Mouse (Mus musculus) macrophage (primary cell): ENCODE data around the gene Slu7. TPM values are rescaled to one million over a fixed set of nuclear protein-coding genes. Genes with fewer than 3 reads are reported as not detected.

Experiments
- H3K27ac ChIP-seq: fragments of 350-480 bp; formaldehyde crosslinking; 2 replicates; pipeline ENCODE4 v1.9.0; 2021
- H3K36me3 ChIP-seq: fragments of 350-480 bp; formaldehyde crosslinking; 2 replicates; pipeline ENCODE4 v1.9.0; 2021; ENCODE audit errors: inconsistent target
- H3K4me3 ChIP-seq: fragments of 350-480 bp; formaldehyde crosslinking; 2 replicates; pipeline ENCODE4 v1.9.0; 2021; ENCODE audit errors: inconsistent target
- H3K79me2 ChIP-seq: fragments of 350-480 bp; formaldehyde crosslinking; 2 replicates; pipeline ENCODE4 v1.9.0; 2021; ENCODE audit errors: inconsistent target
- WGBS: methylation state at CpG from one replicate; pipeline ENCODE4 v1.1.7; 2026; ENCODE audit warnings: inconsistent platforms; ENCODE audit not compliant: missing documents; 5-methylcytosine and 5-hydroxymethylcytosine counted together
- polyA plus RNA-seq: library from polyadenylated mRNA; stranded (reverse); fragments of 250-400 nt; gene quantifications from 3 replicates; pipeline ENCODE4 v1.2.4, GENCODE M21; 2018; ENCODE audit warnings: inconsistent platforms

Slu7 gene
- polyA plus RNA-seq, 1 experiment from 2014 or later: 90.8 TPM

- Histone ChIP-seq H3K79me2 (no peaks in the 10 kb centered on the region), H3K36me3 (no peaks in the 10 kb centered on the region), H3K27ac (no peak overlapping the region), H3K4me3 (no peak overlapping the region)
- 94% methylated on average over 14 of the region's 15 CpGs for WGBS
These were observed 29.3 kb upstream of the Slu7 start for GRCm38 (mm10) chr11:43404150-43404807.

DNA sequence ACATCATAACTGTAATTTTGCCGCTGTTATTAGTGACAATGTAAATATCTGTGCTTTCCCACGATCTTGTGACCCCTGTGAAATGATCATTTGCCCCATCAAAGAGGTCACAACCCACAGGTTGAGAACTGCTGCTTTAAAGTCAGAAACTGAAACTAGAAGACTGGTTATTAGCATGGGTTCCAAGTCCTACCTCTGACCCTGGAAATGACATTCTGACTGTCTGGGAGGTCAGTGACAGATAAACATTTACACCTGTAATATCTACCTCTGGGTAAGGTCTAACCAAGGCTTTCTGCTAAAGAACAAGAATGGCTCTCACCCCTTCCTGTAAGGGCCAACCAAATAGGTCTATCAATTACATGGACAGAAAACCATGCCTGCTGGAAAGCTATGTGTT, 24.7 kb upstream of the Slu7 start:
- no peak overlapping the region for H3K27ac ChIP-seq
- H3K36me3 ChIP-seq: no peaks in the 10 kb centered on the region
- H3K4me3 ChIP-seq: no peak overlapping the region
- no peaks in the 10 kb centered on the region for H3K79me2 ChIP-seq
- 77% methylated on average over 2 of the region's 2 CpGs for WGBS

DNA sequence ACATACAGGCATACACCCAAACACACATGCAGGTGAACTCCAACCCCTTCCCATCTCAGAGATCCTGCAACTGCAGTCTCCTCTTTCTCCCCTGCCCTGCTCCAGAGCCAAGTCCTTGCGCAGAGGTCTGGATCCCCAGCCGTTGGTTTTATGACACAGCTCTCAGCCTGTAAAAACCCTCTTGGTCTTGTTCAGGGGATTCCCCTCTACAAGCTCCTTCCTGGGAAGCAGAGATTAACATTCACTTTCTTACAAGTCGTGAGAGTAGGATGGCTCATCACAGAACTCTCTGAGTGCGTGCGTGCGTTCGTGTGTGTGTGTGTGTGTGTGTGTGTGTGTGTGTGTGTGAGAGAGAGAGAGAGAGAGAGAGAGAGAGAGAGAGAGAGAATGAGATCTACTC, 23.3 kb upstream of the Slu7 start:
- 50% methylated on average over 7 of the region's 7 CpGs for WGBS
- Histone ChIP-seq H3K79me2 (no peaks in the 10 kb centered on the region), H3K27ac (no peak overlapping the region), H3K36me3 (no peaks in the 10 kb centered on the region), H3K4me3 (no peak overlapping the region)

DNA sequence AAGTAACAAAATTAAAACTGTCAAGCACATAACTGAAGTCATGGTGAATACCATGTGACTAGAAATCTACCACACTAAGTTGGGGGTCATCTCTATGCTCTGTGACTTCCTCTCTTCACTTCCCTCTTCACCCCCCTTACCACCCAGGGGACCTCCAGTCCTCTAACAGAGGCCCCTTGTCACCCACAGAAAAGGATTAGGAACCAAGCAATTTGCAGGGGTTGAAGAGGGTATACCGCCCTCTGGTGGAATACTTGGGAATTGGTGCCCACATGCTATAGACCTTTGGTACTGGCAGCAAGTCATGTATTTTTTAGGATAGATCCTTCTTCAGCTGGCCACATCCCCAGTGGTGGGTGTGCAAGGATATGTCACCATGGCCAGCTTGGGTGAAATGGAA, 22.1 kb upstream of the Slu7 start:
- Histone ChIP-seq H3K4me3 (no peak overlapping the region), H3K79me2 (no peaks in the 10 kb centered on the region), H3K27ac (no peak overlapping the region), H3K36me3 (no peaks in the 10 kb centered on the region)
- WGBS: 0% methylated on average over 1 of the region's 1 CpGs

DNA sequence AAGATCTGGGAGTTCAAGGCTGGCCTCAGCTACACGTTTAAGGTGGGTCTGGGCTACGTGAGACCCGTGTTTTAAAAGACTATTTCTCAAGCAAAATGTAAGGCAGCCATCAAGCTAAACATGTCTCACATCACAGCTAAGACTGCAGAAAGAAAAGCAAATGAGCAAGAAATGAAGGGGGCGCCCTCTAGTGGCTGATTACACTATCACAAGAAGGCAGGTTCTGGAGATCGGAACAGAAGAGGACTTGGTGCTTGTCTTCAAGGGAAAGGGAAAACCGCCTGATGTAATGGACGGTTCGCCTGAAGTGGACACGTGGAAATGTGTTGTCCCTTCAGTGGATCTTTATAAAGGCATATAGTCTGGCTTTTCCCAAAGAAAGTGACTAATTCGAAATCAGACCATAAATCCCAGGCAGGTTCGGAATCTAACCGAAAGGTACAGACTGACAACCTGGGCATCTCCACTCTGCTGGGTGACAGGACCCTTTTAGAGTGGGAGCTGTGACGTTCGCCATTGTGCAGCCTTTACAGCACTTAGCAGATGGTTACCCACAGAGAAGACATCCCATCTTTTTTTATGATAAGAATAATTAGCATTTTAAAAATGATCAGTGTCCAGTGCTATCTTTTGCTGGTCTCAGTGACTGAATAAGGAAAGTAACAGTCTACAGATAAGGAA, 20.6 kb upstream of the Slu7 start:
- Histone ChIP-seq H3K4me3 (no peak overlapping the region), H3K79me2 (no peaks in the 10 kb centered on the region)
- WGBS: 25% methylated on average over 14 of the region's 14 CpGs

GRCm38 (mm10) chr11:43417201-43417600, 16.3 kb upstream of the Slu7 start:
- H3K36me3 ChIP-seq: peaks cover 18% of the 10 kb centered on the region; the same call in 1 of the 2 replicates
- H3K4me3 ChIP-seq: no peak overlapping the region
- H3K27ac ChIP-seq: no peak overlapping the region
- H3K79me2 ChIP-seq: no peaks in the 10 kb centered on the region
- 75% methylated on average over 7 of the region's 7 CpGs for WGBS

More for the DNA sequence above, 20.6 kb upstream of the Slu7 start:
- H3K27ac ChIP-seq: no peak overlapping the region
- H3K36me3 ChIP-seq: no peaks in the 10 kb centered on the region

- no peak overlapping the region for H3K4me3 ChIP-seq
- peaks cover 37% of the 10 kb centered on the region for H3K36me3 ChIP-seq
- 83% methylated on average over 5 of the region's 5 CpGs for WGBS
- H3K27ac ChIP-seq: no peak overlapping the region
- peaks cover 8% of the 10 kb centered on the region; the same call in 1 of the 2 replicates for H3K79me2 ChIP-seq
These were observed 9.2 kb upstream of the Slu7 start for GRCm38 (mm10) chr11:43424386-43424785.

DNA sequence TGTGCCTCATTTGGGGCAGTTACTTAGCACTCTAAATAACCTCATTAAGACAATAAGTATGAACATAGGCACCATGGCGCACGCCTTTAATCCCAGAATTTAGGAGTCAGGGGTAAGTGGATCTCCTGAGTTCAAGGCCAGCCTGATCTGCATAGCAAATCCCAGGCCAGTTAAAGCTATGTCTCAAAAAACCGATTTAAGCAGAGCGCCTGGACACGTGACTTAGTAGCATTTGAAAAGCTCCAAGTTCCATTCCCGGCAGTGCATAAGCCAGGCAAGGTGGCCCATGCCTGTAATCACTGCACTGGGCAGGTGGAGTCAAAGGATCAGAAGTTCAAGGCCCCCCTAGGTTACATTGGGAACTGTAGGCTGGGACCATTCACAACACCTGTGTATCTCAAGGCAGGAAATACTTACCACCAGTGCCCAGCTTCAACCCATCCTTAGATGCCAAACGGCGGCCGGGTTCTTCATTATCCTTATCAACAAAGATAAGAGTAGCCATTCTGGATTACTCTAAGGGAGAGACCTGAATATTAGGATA, 8.3 kb upstream of the Slu7 start:
- Histone ChIP-seq H3K27ac (no peak overlapping the region), H3K79me2 (peaks cover 8% of the 10 kb centered on the region; the same call in 1 of the 2 replicates), H3K4me3 (peak overlapping the region; percentile 50), H3K36me3 (peaks cover 33% of the 10 kb centered on the region)
- 94% methylated on average over 9 of the region's 9 CpGs for WGBS

- 10% methylated on average over 26 of the region's 27 CpGs for WGBS
- H3K36me3 ChIP-seq: peaks cover 31% of the 10 kb centered on the region
- peak within 1 kb of the TSS; percentile 50 for H3K4me3 ChIP-seq
- H3K27ac ChIP-seq: peak within 1 kb of the TSS; percentile 54
- H3K79me2 ChIP-seq: peaks cover 8% of the 10 kb centered on the region; the same call in 1 of the 2 replicates
These were observed 7.6 kb upstream of the Slu7 start, which contains the start of gene Pttg1 for GRCm38 (mm10) chr11:43425824-43426413. TSS of gene Pttg1 (minus strand) at chr11:43426251.

DNA sequence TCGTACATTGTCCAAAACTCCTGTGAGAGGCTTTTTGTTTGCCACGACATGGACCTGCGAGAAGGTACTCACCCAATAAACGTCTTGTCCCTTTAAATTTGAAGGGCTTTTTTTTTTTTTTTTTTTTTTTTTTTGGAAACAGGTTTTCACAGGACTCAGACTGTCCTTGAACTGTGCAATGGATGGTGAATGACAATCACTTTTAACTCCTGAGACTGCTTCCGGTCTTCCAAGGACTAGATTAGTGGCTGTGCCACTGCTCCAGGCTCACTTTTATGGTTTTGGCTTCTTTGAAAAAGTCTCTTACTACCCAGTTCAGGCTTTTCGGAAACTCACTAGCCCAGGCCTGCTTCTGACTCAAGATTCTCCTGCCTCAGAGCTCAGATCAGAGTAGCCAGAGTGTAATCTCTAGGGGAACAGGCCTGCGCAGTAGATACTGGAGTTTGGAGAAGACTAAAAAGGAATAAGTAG, 7.1 kb upstream of the Slu7 start:
- Histone ChIP-seq H3K27ac (peak overlapping the region; percentile 54), H3K79me2 (peaks cover 8% of the 10 kb centered on the region; the same call in 1 of the 2 replicates), H3K4me3 (peak overlapping the region; percentile 50), H3K36me3 (peaks cover 28% of the 10 kb centered on the region)
- 30% methylated on average over 7 of the region's 7 CpGs for WGBS

DNA sequence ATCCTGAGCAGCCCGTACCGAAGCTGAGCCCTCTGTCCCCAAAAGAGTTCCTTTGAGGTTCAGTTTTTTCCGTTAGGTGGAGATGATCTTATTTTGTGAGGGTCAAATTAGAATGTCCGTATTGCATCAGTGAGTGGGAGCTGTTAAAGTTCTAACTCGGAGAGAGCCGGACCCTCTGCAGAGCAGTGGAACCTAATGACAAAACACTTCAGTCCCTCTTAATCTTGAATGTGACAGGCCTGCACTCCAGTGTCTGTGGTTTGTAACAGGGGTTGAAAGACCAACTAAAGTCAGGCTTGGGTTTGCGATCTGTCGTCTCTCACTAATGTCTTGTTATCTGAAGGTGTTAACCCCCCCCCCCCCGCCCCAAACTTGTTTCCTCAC, 472 bp downstream of the Slu7 start:
- peak overlapping the region; percentile 42 for H3K27ac ChIP-seq
- H3K79me2 ChIP-seq: peaks cover 37% of the 10 kb centered on the region
- H3K36me3 ChIP-seq: peaks cover 24% of the 10 kb centered on the region; the same call in 1 of the 2 replicates
- 1% methylated on average over 9 of the region's 9 CpGs for WGBS
- H3K4me3 ChIP-seq: peak overlapping the region; percentile 87

GRCm38 (mm10) chr11:43441121-43441520, 7.6 kb downstream of the Slu7 start:
- Histone ChIP-seq H3K79me2 (peaks cover 11% of the 10 kb centered on the region), H3K36me3 (peaks cover 94% of the 10 kb centered on the region), H3K27ac (no peak overlapping the region), H3K4me3 (no peak overlapping the region)
- 94% methylated on average over 10 of the region's 10 CpGs for WGBS

DNA sequence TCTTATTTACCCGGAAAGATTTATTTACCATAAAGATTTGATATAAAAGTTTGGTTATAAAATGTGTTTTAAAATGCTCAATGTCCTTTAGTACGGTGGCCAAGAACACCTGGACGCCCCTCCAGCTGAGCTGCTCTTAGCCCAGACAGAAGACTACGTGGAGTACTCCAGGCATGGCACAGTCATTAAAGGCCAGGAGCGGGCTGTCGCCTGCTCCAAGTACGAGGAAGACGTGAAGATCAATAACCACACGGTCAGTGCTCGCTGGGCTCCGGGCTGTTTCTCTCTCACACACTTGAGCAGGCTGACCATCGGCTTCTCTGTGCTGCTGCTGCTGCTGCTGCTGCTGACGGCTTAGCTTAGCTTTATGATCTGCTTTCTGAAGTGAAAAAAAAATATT, 9.6 kb downstream of the Slu7 start:
- Histone ChIP-seq H3K4me3 (no peak overlapping the region), H3K79me2 (no peaks in the 10 kb centered on the region), H3K27ac (no peak overlapping the region), H3K36me3 (peaks cover 89% of the 10 kb centered on the region)
- 93% methylated on average over 13 of the region's 13 CpGs for WGBS

DNA sequence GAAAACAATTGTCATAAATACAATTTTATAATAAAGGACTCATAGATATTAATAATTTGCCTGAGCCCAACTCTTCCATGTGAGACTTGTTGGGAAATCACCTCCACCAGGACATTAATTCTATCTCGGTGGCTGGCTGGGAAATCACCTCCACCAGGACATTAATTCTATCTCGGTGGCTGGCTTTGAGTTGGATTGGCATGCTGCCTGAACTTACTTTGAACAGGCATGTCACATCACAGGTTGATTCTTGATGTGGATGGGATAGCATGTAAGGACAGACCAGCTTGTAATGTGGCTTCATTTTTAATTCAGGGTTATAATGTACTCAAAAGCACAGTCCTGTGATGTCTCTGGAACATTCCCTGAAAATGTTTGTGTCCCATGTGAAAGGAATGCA, 16.4 kb downstream of the Slu7 start:
- peaks cover 23% of the 10 kb centered on the region for H3K36me3 ChIP-seq
- 94% methylated on average over 2 of the region's 2 CpGs for WGBS
- no peak overlapping the region for H3K4me3 ChIP-seq
- H3K27ac ChIP-seq: no peak overlapping the region
- H3K79me2 ChIP-seq: no peaks in the 10 kb centered on the region

- Histone ChIP-seq H3K4me3 (no peak overlapping the region), H3K36me3 (peaks cover 8% of the 10 kb centered on the region; the same call in 1 of the 2 replicates), H3K79me2 (no peaks in the 10 kb centered on the region), H3K27ac (no peak overlapping the region)
- WGBS: 34% methylated on average over 4 of the region's 4 CpGs
These were observed 17.8 kb downstream of the Slu7 start for GRCm38 (mm10) chr11:43451322-43451721.
